Mouse (Mus musculus): ENCODE measurements at regions not wholly inside any gene's neighbourhood (a gene's known extent, or its start where the extent isn't known, plus 50 kb on each side); places are given as distances from the start of the nearest gene placed in this dataset.
A peak's percentile ranks its signal among the peaks of the same experiment; 100 is the strongest.
"Not testable (repeated sequence)": the region's sequence is repeated elsewhere in the genome, so short reads cannot be mapped to it uniquely, and the experiment has no call there.

DNA sequence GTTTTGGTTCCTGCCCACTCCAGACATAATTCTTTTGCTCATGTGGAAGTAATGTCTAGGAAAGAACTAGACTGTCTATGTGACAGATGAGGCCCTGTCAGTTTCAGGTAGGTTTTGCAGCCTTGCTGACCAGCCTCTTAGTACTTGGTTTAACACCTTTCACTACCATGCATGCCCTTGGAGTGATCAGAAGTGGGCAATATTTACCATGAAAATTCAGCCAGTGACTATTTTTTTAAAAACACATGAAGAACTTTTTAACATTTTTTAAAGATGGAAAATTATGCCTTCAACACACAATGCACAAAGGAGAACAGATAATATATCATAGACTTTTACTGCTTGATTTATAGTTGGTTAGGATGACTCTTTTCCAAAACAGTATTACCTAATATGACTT is 58.1 kb downstream of the Cox7c start:
- no peaks in the 10 kb centered on the region for H3K27me3 ChIP-seq (replicated peaks)
- H3K4me3 ChIP-seq: no peak overlapping the region
- H3K9me3 ChIP-seq: no peaks in the 10 kb centered on the region
- H3K27ac ChIP-seq: no peak overlapping the region
- H3K4me1 ChIP-seq: no peaks in the 10 kb centered on the region
- ATAC-seq (replicated peaks): no peak
- no peaks in the 10 kb centered on the region for H3K36me3 ChIP-seq (replicated peaks)
- H3K4me2 ChIP-seq: no peak overlapping the region
- H3K9ac ChIP-seq: no peak overlapping the region

DNA sequence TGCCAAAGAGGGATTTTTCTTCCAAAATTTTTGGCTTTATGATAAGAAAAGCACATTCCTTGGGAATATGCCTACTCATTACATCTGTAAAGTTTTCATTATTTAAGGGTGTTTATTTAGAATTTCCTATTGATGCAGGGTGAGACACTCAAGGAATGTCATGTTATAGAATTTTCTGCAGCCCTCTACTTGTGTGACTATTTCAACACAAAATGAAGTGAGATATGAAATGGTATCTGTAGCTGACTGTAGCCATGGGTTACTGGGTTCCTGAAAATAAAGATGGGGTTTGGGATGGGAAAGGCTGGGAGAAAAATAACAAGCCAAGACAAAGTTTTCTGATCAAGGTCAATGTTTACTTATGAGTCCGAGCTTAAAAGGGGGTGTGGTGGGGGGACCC is 64.6 kb downstream of the Cox7c start:
- no peak for ATAC-seq (replicated peaks)
- H3K4me1 ChIP-seq: no peaks in the 10 kb centered on the region
- no peaks in the 10 kb centered on the region for H3K36me3 ChIP-seq (replicated peaks)
- no peak overlapping the region for H3K27ac ChIP-seq
- H3K9me3 ChIP-seq: no peaks in the 10 kb centered on the region
- no peak overlapping the region for H3K9ac ChIP-seq
- 85% methylated on average over 1 of the region's 1 CpGs for WGBS
- H3K4me3 ChIP-seq: no peak overlapping the region
- no peak overlapping the region for H3K4me2 ChIP-seq
- no peaks in the 10 kb centered on the region for H3K27me3 ChIP-seq (replicated peaks)

DNA sequence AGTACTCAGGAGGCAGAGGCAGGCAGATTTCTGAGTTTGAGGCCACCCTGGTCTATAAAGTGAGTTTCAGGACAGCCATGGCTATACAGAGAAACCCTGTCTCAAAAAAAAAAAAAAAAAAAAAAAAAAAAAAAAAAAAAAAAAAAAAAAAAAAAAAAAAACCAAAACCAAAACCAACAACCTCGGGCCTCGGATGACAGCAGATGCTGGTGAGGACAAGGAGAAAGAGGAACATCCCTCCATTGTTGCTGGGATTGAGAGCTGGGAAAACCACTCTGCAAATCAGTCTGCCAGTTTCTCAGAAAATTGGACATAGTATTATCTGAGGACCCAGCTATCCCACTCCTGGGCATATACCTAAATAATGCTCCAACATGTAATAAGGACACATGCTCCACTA is 82.7 kb downstream of the Cox7c start:
- H3K4me3 ChIP-seq; H3K9ac ChIP-seq; H3K27me3 ChIP-seq (replicated peaks); H3K4me1 ChIP-seq; H3K27ac ChIP-seq; ATAC-seq (replicated peaks); H3K4me2 ChIP-seq; H3K9me3 ChIP-seq; H3K36me3 ChIP-seq (replicated peaks): not testable (repeated sequence)
- 84% methylated on average over 2 of the region's 2 CpGs for WGBS

DNA sequence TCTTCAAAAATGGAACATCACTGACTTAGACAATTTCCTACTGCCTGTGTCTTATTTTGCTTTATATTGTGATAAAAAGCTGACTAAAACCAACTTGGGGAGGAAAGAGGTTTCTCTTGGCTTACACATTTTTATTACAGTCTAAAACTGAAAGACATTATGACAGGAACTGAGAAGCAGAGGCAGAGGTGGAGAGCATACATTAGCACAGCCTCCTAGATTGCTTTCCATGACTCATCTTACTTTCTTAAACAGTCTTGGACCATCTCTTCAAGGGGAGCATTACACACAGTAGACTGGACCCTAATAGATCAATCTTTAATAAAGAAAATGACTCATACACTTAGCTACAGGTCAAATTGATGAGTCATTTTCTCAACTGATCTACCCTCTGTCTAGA is 91.4 kb downstream of the Cox7c start:
- Histone ChIP-seq H3K9ac (no peak overlapping the region), H3K36me3 (replicated peaks) (no peaks in the 10 kb centered on the region), H3K4me1 (no peaks in the 10 kb centered on the region), H3K4me2 (no peak overlapping the region), H3K9me3 (no peaks in the 10 kb centered on the region), H3K27ac (no peak overlapping the region), H3K4me3 (no peak overlapping the region), H3K27me3 (replicated peaks) (no peaks in the 10 kb centered on the region)
- no peak for ATAC-seq (replicated peaks)

DNA sequence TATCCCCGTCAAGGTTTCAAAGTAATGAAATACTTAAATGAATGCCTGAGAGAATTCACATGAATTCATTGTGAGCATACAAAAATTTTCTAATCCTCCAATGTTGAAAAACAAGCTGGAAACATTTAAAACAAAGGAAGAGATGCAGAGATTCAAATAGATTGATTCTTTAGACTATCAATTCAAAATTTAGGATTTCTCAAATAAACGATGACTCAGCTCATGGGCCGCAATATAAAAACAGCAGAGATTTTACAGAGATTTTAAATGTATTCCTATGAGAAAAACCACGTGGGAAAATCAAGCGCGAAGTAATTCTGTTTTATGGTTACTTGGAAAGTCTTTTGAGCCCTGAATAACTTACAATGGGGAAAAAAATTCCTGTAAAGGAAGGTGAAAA is 93.8 kb downstream of the Cox7c start:
- no peak for ATAC-seq (replicated peaks)
- H3K9me3 ChIP-seq: no peaks in the 10 kb centered on the region
- H3K36me3 ChIP-seq (replicated peaks): no peaks in the 10 kb centered on the region
- no peak overlapping the region for H3K4me2 ChIP-seq
- H3K27ac ChIP-seq: no peak overlapping the region
- H3K27me3 ChIP-seq (replicated peaks): no peaks in the 10 kb centered on the region
- no peaks in the 10 kb centered on the region for H3K4me1 ChIP-seq
- 78% methylated on average over 6 of the region's 6 CpGs for WGBS
- no peak overlapping the region for H3K4me3 ChIP-seq
- no peak overlapping the region for H3K9ac ChIP-seq

DNA sequence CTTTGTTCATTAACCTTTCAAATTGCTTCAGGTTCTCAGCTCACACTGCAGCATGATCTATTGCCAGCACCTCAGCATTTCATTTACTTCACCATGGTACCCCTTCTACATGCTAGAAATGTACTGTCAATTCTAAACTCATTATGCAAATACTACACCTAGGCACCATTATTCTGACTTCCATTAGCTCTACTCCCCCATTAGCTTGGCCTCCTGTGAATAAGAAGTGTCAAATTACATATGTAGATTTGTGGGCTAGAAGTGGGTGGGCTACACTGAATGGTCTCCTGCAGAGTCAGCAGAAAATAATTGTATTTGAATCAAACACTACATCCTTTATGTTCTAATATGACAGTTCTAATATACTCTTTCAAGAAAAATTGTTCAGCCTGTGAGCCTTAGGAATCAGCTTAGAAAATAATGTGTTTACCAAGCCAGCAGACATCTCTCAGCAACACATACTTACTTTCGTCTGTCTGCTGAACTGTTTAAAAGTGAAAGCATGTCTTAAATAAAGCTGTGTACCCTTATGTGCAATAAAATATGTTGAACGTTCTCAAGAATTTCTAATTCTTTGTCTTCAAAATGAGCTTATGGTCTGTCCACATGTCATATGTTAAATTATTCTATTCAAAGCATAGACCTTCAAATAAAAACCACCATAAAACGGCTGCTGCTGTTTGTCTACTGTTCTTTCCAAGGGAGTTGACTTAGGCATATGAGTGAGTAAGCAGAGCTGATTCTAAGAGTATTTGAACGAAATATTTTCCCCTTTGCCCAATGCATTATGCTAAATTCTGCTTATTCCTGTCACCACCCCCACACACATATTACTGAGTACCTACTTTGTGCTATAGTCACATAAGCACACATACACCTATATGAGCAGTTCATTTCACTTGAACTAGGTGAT is 119.6 kb downstream of the Cox7c start:
- Histone ChIP-seq H3K4me2 (no peak overlapping the region), H3K9me3 (no peaks in the 10 kb centered on the region), H3K27me3 (replicated peaks) (no peaks in the 10 kb centered on the region), H3K36me3 (replicated peaks) (no peaks in the 10 kb centered on the region), H3K27ac (no peak overlapping the region), H3K4me1 (no peaks in the 10 kb centered on the region), H3K9ac (no peak overlapping the region), H3K4me3 (no peak overlapping the region)
- ATAC-seq (replicated peaks): peak; percentile 92
- 46% methylated on average over 4 of the region's 4 CpGs for WGBS

DNA sequence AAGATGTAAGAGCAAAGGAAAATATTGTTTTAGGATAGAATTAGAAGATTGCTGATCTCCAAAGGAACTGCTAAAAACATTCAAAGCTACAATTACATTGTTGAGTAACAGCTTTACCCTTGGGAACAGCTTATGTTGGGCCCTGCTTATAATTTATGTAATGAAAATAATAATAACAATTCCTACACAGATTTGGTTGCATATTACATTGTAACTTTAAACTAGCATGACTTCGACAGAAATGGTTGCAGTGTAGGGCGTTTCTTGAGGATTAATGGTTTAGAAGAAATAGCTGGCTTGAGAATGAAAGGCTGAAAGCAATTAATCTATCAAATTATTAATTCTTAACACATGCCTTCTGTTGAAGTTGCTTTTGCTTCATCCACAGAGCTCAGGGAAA is 120.4 kb downstream of the Cox7c start:
- Histone ChIP-seq H3K27ac (no peak overlapping the region), H3K4me3 (no peak overlapping the region), H3K4me1 (no peaks in the 10 kb centered on the region), H3K27me3 (replicated peaks) (no peaks in the 10 kb centered on the region), H3K9ac (no peak overlapping the region), H3K4me2 (no peak overlapping the region), H3K36me3 (replicated peaks) (no peaks in the 10 kb centered on the region), H3K9me3 (no peaks in the 10 kb centered on the region)
- 60% methylated on average over 2 of the region's 2 CpGs for WGBS
- ATAC-seq (replicated peaks): peak; percentile 24; the same call in 1 of the 2 replicates

DNA sequence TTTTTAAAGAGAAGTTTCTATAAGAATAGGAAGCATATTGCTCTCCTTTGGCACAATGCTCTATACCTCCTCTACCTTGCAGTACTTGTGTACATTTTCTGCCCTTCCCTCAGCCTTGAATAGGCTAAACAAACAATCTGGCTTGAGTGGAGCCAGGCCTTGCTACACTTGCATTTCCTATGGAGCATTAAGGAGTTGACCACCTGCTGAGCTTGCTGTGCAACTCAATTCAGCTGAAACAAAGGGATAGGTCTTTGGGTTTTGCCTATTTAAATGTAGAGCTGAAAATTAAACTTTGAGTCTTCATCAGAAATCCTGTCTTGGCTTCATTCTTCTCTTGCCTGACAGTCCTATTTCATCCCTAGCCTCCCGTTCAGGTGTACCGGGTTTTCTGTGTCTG is 124.0 kb downstream of the Cox7c start:
- ATAC-seq (replicated peaks): no peak
- no peaks in the 10 kb centered on the region for H3K27me3 ChIP-seq (replicated peaks)
- no peak overlapping the region for H3K4me2 ChIP-seq
- 74% methylated on average over 2 of the region's 2 CpGs for WGBS
- no peaks in the 10 kb centered on the region for H3K4me1 ChIP-seq
- no peaks in the 10 kb centered on the region for H3K9me3 ChIP-seq
- H3K9ac ChIP-seq: no peak overlapping the region
- no peaks in the 10 kb centered on the region for H3K36me3 ChIP-seq (replicated peaks)
- H3K27ac ChIP-seq: no peak overlapping the region
- H3K4me3 ChIP-seq: no peak overlapping the region

DNA sequence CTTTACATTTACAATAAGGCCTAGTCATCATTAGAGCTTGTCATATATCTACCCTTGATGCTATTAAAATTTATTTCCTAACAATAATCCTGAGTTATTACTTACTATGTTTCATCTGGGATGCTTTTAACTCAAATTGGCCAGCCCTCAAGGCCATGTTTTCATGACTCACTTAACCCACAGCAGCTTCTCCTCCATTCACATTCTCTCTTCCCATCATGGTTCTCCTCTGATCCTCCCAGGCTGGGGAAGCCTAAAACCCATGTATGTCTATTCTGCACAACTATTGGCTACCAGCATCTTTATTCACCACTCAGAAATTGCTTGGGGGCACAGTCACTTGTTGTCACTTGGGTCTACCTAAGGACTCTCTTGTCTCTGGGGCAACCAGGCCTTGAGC is 144.9 kb downstream of the Cox7c start:
- no peaks in the 10 kb centered on the region for H3K9me3 ChIP-seq
- ATAC-seq (replicated peaks): no peak
- no peak overlapping the region for H3K27ac ChIP-seq
- H3K36me3 ChIP-seq (replicated peaks): no peaks in the 10 kb centered on the region
- no peak overlapping the region for H3K4me2 ChIP-seq
- no peak overlapping the region for H3K9ac ChIP-seq
- no peaks in the 10 kb centered on the region for H3K27me3 ChIP-seq (replicated peaks)
- H3K4me1 ChIP-seq: no peaks in the 10 kb centered on the region
- H3K4me3 ChIP-seq: no peak overlapping the region

DNA sequence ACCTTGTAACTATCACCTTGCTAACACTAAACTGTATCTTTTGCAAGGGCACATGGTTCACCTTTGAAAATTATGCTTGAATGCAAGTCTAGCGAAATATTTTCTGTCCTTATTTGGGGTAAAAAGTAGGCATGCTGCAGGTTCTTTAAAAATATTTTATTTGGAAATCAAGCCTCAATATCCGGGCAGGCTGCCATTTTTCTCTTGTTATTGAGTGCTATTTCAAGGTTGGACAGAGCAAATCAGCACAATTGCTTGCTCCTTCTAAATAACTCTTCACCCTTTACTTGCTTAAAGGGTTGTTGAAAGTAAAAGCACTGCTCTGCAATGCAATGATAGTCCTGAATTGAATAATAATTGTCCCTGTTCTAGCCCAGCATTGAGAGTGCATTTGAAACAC is 149.0 kb downstream of the Cox7c start:
- H3K9me3 ChIP-seq: no peaks in the 10 kb centered on the region
- H3K4me2 ChIP-seq: no peak overlapping the region
- H3K4me1 ChIP-seq: no peaks in the 10 kb centered on the region
- ATAC-seq (replicated peaks): no peak
- H3K9ac ChIP-seq: no peak overlapping the region
- WGBS: 84% methylated on average over 2 of the region's 2 CpGs
- no peaks in the 10 kb centered on the region for H3K36me3 ChIP-seq (replicated peaks)
- no peaks in the 10 kb centered on the region for H3K27me3 ChIP-seq (replicated peaks)
- no peak overlapping the region for H3K4me3 ChIP-seq
- no peak overlapping the region for H3K27ac ChIP-seq

DNA sequence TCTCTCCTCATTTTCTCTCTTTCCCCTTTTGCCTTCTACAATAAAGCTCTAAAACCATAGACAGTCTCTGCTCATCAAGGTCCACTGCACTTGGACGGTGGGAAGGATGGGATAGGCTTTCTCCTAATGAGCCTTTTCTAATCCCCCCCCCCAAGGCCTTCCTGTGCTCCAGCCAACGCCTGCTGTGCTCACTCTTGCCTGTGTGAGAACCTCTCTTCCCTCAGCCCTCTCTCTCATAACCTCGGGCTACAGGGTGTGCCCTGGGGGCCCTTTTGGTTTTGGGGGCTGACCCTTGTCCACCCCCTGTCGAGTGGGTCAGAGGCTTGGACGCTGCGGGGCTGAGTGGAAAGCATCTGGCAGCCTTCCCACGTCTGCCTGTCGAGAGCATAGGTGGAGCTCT is 151.6 kb downstream of the Cox7c start:
- no peak for ATAC-seq (replicated peaks)
- H3K4me1 ChIP-seq: no peaks in the 10 kb centered on the region
- no peaks in the 10 kb centered on the region for H3K27me3 ChIP-seq (replicated peaks)
- H3K9me3 ChIP-seq: no peaks in the 10 kb centered on the region
- 12% methylated on average over 8 of the region's 8 CpGs for WGBS
- H3K4me3 ChIP-seq: no peak overlapping the region
- no peak overlapping the region for H3K9ac ChIP-seq
- H3K36me3 ChIP-seq (replicated peaks): no peaks in the 10 kb centered on the region
- no peak overlapping the region for H3K27ac ChIP-seq
- no peak overlapping the region for H3K4me2 ChIP-seq

DNA sequence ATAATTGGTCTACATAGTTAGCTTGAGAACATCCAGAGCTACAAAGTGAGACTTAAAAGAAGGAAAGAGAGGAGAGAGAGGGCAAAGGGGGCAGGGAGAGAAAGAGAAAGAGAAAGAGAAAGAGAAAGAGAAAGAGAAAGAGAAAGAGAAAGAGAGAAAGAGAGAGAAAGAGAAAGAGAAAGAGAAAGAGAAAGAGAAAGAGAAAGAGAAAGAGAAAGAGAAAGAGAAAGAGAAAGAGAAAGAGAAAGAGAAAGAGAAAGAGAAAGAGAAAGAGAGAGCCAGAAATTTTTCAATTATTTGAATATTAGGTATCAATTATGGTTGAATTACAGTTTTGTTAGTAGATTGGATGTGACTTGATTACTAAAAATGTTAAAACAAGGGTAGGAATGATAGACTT is 156.9 kb downstream of the Cox7c start:
- ATAC-seq (replicated peaks); H3K4me3 ChIP-seq; H3K27me3 ChIP-seq (replicated peaks); H3K27ac ChIP-seq; H3K4me2 ChIP-seq; H3K9me3 ChIP-seq; H3K4me1 ChIP-seq; H3K9ac ChIP-seq; H3K36me3 ChIP-seq (replicated peaks): not testable (repeated sequence)

DNA sequence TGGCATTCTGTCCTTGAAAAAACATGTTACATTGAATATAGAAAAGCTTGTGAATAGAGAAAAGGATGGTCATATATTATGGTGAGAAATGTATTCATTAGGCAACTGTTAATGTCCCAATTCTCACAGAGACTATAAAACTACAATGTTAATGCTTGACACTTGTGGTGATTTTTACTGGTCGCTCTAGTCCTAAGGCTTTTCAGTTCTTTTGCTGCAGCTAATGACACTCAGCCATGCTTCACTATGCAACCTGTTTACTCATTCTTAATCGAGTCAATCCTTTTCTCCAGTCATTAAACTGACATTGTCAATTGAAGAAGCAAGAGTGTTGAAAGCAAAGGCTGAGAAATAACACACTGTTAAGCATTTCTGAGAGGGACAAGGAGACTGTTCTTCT is 163.9 kb downstream of the Cox7c start:
- H3K4me2 ChIP-seq: no peak overlapping the region

More for the DNA sequence above, 163.9 kb downstream of the Cox7c start:
- 77% methylated on average over 2 of the region's 2 CpGs for WGBS
- no peak overlapping the region for H3K9ac ChIP-seq
- no peaks in the 10 kb centered on the region for H3K27me3 ChIP-seq (replicated peaks)
- H3K9me3 ChIP-seq: no peaks in the 10 kb centered on the region
- H3K36me3 ChIP-seq (replicated peaks): no peaks in the 10 kb centered on the region
- no peaks in the 10 kb centered on the region for H3K4me1 ChIP-seq
- no peak overlapping the region for H3K4me3 ChIP-seq
- H3K27ac ChIP-seq: no peak overlapping the region
- no peak for ATAC-seq (replicated peaks)

All from midbrain, embryonic 15.5 days (tissue).